Comparison of ENCODE assay signal across 22 mouse cellular contexts in genomic region chr11:93972951-93973350, GRCm38 (mm10). TPM values are rescaled to one million over a fixed set of nuclear protein-coding genes. Genes with fewer than 3 reads are reported as not detected.
DNase-seq lines count a peak whose midpoint lies in the region.
"Had no signal": no experiment of that assay in that cellular context is flagged by ENCODE, and none has a peak within 500 bp of the region (broad histone marks: within the 10 kb centered on the region; RNA-seq: fewer than 3 reads in every experiment).

No protein-coding gene starts in this region.

- H3K27ac ChIP-seq in brown adipose tissue, adult 24 weeks (replicated peaks; ENCODE audit: low read depth, low read length): 0 out of 2 replicates have a peak overlapping the region, but pooled peaks have one; percentile 15
- H3K27ac ChIP-seq in midbrain, embryonic 10.5 days (replicated peaks): no peak overlapping the region
- H3K27ac ChIP-seq: embryonic facial prominence, embryonic 13.5 days; embryonic facial prominence, embryonic 15.5 days; forebrain, embryonic 10.5 days; forebrain, embryonic 12.5 days had no signal

- H3K36me3 ChIP-seq in midbrain, embryonic 10.5 days: no peaks in the 10 kb centered on the region
- H3K36me3 ChIP-seq: embryonic facial prominence, embryonic 13.5 days; embryonic facial prominence, embryonic 15.5 days; forebrain, embryonic 10.5 days; forebrain, embryonic 12.5 days; G1E had no signal

- H3K9me3 ChIP-seq in midbrain, embryonic 10.5 days (replicated peaks): no peaks in the 10 kb centered on the region
- H3K9me3 ChIP-seq: embryonic facial prominence, embryonic 13.5 days; embryonic facial prominence, embryonic 15.5 days; forebrain, embryonic 10.5 days; forebrain, embryonic 12.5 days; G1E had no signal

- no peaks in the 10 kb centered on the region for H3K27me3 ChIP-seq in midbrain, embryonic 10.5 days (ENCODE audit: low read depth, poor library complexity, severe bottlenecking)
- H3K27me3 ChIP-seq: embryonic facial prominence, embryonic 13.5 days; embryonic facial prominence, embryonic 15.5 days; forebrain, embryonic 12.5 days; Patski had no signal

- peaks cover 2% of the 10 kb centered on the region; the same call in 1 of the 2 replicates for H3K4me1 ChIP-seq in brown adipose tissue, adult 24 weeks (ENCODE audit: control insufficient read depth, insufficient read depth, insufficient read length, low read length)
- H3K4me1 ChIP-seq in midbrain, embryonic 10.5 days: peaks cover 8% of the 10 kb centered on the region
- H3K4me1 ChIP-seq: embryonic facial prominence, embryonic 15.5 days had no signal

- H3K4me3 ChIP-seq in brown adipose tissue, adult 24 weeks (ENCODE audit: insufficient read depth, low read depth, low read length): no peak overlapping the region
- H3K4me3 ChIP-seq in midbrain, embryonic 10.5 days: no peak overlapping the region
- H3K4me3 ChIP-seq: embryonic facial prominence, embryonic 13.5 days; embryonic facial prominence, embryonic 15.5 days; erythroblast, embryonic 14.5 days; forebrain, embryonic 10.5 days; forebrain, embryonic 12.5 days had no signal

- DNase-seq in ES-CJ7 (ENCODE audit: low read depth, low spot score): peak; percentile 69
- DNase-seq in R1 (ENCODE audit: low read depth, low spot score): peak; percentile 85
- DNase-seq in midbrain, embryonic 10.5 days (ENCODE audit: low spot score): no peak
- no peak for DNase-seq in urinary bladder, adult 18-20 months (ENCODE audit: low spot score in 2 of 2)
- no peak for DNase-seq in lung, adult 18-20 months
- no peak for DNase-seq in heart, adult 8-10 months (ENCODE audit: low spot score)
- DNase-seq: adrenal gland, adult 8-10 months; adrenal gland, postnatal 14 days; adrenal gland, postnatal 36 days; cerebellum, adult 11 months; cerebellum, adult 18-20 months; cerebellum, adult 9-10 months; cerebellum, postnatal 10 days; cerebellum, postnatal 25 days had no signal

- 94% methylated on average over 5 of the region's 5 CpGs for WGBS in midbrain, embryonic 10.5 days

RNA-seq across cellular contexts. Expression of gene Nme1, which starts 4.6 kb away (rescaled TPM):
- 33.7 and 46.1 TPM in 2 replicates for polyA plus RNA-seq in brown adipose tissue, adult 24 weeks (2012; ENCODE audit: insufficient read depth, insufficient read length, missing spikeins)
- polyA plus RNA-seq in midbrain, embryonic 10.5 days (2016; fragmentation: Nextera tagmentation; extraction: Ambion mirVana): 281 and 305 TPM in 2 replicates
- 10 to 100 TPM in 3 of 4 experiments, 1 to 10 TPM in 1; 8.3 to 15.9 (median 12.6) TPM for total RNA-seq in heart, adult 8-10 months (2022)

RNA-seq across cellular contexts. Expression of gene Gm20390, which starts 4.9 kb away (rescaled TPM):
- 164 and 189 TPM in 2 replicates for polyA plus RNA-seq in brown adipose tissue, adult 24 weeks (2012; ENCODE audit: insufficient read depth, insufficient read length, missing spikeins)
- polyA plus RNA-seq in midbrain, embryonic 10.5 days (2016; fragmentation: Nextera tagmentation; extraction: Ambion mirVana): 451 and 498 TPM in 2 replicates
- 10 to 100 TPM; 11.7 to 17.8 (median 12.5) TPM for total RNA-seq in heart, adult 8-10 months (2022)

RNA-seq across cellular contexts. Expression of gene Nme2, which starts 16.9 kb away (rescaled TPM):
- 510 and 580 TPM in 2 replicates for polyA plus RNA-seq in brown adipose tissue, adult 24 weeks (2012; ENCODE audit: insufficient read depth, insufficient read length, missing spikeins)
- 127 and 138 TPM in 2 replicates for polyA plus RNA-seq in midbrain, embryonic 10.5 days (2016; fragmentation: Nextera tagmentation; extraction: Ambion mirVana)
- total RNA-seq in heart, adult 8-10 months (2022): 1,000 to 10,000 TPM; 1,051 to 1,128 (median 1,108) TPM

RNA-seq across cellular contexts. Expression of gene Spag9, which starts 22.9 kb away (rescaled TPM):
- 39.2 and 45.7 TPM in 2 replicates for polyA plus RNA-seq in brown adipose tissue, adult 24 weeks (2012; ENCODE audit: insufficient read depth, insufficient read length, missing spikeins)
- polyA plus RNA-seq in midbrain, embryonic 10.5 days (2016; fragmentation: Nextera tagmentation; extraction: Ambion mirVana): 61.9 and 81.6 TPM in 2 replicates
- total RNA-seq in heart, adult 8-10 months (2022): 100 to 1,000 TPM; 141 to 155 (median 148) TPM

Comparison
In these comparisons a context has a peak if more than half of its experiments do, and no peak if none do; other contexts are left out.
1. DNase-seq: peak in ES-CJ7 (single experiment) and R1 (single experiment); none in midbrain, embryonic 10.5 days (single experiment), urinary bladder, adult 18-20 months (0 of 2), lung, adult 18-20 months (0 of 2) and heart, adult 8-10 months (single experiment).